Mouse (Mus musculus) liver, embryonic 12.5 days (tissue): ENCODE measurements around the gene Crkl. TPM values are rescaled to one million over a fixed set of nuclear protein-coding genes. Genes with fewer than 3 reads are reported as not detected.

ENCODE experiments used
- ATAC-seq: fragments of 200-750 bp; cut with Nextera tagmentation; 2 replicates; pipeline ENCODE4 v1.8.0; 2017; ENCODE audit warnings: moderate number of reproducible peaks, mild to moderate bottlenecking, moderate library complexity
- H3K27ac ChIP-seq: fragments of 300-500 bp; sonication (generic); 2 replicates; pipeline ENCODE4 v1.5.1; 2016; ENCODE audit warnings: mild to moderate bottlenecking
- H3K27me3 ChIP-seq: fragments of 300-500 bp; sonication (generic); replicated peaks from 2 replicates; pipeline ENCODE4 v1.6.1; 2016; ENCODE audit warnings: mild to moderate bottlenecking, moderate library complexity
- H3K36me3 ChIP-seq: fragments of 300-500 bp; sonication (generic); 2 replicates; pipeline ENCODE4 v1.6.1; 2016; ENCODE audit warnings: mild to moderate bottlenecking, moderate library complexity
- H3K4me1 ChIP-seq: fragments of 300-500 bp; sonication (generic); 2 replicates; pipeline ENCODE4 v1.6.1; 2016
- H3K4me2 ChIP-seq: fragments of 300-500 bp; sonication (generic); 2 replicates; pipeline ENCODE4 v1.6.1; 2016; ENCODE audit warnings: mild to moderate bottlenecking, moderate library complexity
- H3K4me3 ChIP-seq: fragments of 300-500 bp; sonication (generic); 2 replicates; pipeline ENCODE4 v1.5.1; 2016; ENCODE audit warnings: mild to moderate bottlenecking, moderate library complexity
- H3K9ac ChIP-seq: fragments of 300-500 bp; sonication (generic); 2 replicates; pipeline ENCODE4 v1.6.1; 2016; ENCODE audit warnings: mild to moderate bottlenecking, moderate library complexity
- H3K9me3 ChIP-seq: fragments of 300-500 bp; sonication (generic); replicated peaks from 2 replicates; pipeline ENCODE4 v1.6.1; 2016; ENCODE audit warnings: mild to moderate bottlenecking, moderate library complexity
- WGBS: fragments of 180-500 bp; shearing (Covaris S2); methylation state at CpG from one replicate; pipeline ENCODE4 v1.1.7; 2016; ENCODE audit not compliant: insufficient replicate concordance; 5-methylcytosine and 5-hydroxymethylcytosine counted together
- polyA plus RNA-seq: library from polyadenylated mRNA; unstranded; fragments of >200 nt; fragmentation: Nextera tagmentation; extraction: Ambion mirVana; gene quantifications from 2 replicates; pipeline ENCODE4 v1.2.1, GENCODE M21; 2016

Gene Crkl
- polyA plus RNA-seq, 1 experiment from 2014 or later: 41.6 TPM

DNA sequence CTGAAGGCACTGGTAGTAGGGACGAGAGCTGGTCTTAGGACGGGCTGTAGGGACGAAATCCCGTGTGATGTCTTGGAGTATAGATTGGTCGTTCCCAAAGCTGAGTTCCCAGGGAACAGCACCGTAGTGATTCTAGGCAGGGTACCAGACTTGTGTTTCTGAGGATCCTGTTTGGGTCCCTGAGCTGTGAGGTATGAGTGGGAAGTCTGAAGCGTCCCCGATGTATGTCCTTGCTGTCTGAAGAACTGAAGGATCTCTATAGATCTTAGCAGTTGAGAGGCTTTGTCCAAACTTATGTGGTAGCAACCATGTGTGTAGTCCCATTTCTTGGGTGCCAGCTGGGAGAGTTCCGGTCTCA, 57.4 kb downstream of the Crkl start:
- H3K36me3 ChIP-seq: peaks cover 24% of the 10 kb centered on the region
- ATAC-seq: no peak
- H3K27ac ChIP-seq: peak overlapping the region; percentile 92
- H3K4me1 ChIP-seq: peaks cover 25% of the 10 kb centered on the region
- H3K27me3 ChIP-seq: peaks cover 26% of the 10 kb centered on the region
- H3K4me2 ChIP-seq: peak overlapping the region; percentile 73
- H3K9me3 ChIP-seq: no peaks in the 10 kb centered on the region
- WGBS: 7% methylated on average over 9 of the region's 9 CpGs
- peak overlapping the region; percentile 80 for H3K9ac ChIP-seq
- H3K4me3 ChIP-seq: peak overlapping the region; percentile 79

DNA sequence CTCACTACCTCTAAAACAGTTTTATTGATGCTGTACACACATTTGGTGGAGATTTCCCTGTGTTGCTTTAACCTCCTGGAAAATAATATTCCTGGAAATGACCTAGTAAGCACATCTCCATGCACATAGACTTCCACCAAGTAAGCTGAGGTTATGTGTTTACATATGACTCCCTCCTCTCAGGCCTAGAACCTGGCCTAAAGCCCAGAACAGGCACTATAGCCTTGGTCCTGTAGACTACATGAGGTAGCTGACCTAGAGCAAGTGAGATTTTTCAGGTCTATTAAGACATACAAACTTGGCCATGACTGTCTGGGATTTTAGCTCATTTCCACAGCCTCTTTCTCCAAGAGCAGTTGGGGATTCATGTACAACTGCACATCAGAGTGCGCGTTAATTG, 58.4 kb downstream of the Crkl start:
- H3K27ac ChIP-seq: 0 out of 2 replicates have a peak overlapping the region, but pooled peaks have one; percentile 2
- 0 out of 2 replicates have a peak overlapping the region, but pooled peaks have one; percentile 79 for H3K4me3 ChIP-seq
- H3K9me3 ChIP-seq: no peaks in the 10 kb centered on the region
- peak overlapping the region; percentile 73 for H3K4me2 ChIP-seq
- peaks cover 17% of the 10 kb centered on the region for H3K27me3 ChIP-seq
- H3K36me3 ChIP-seq: peaks cover 32% of the 10 kb centered on the region
- H3K4me1 ChIP-seq: peaks cover 25% of the 10 kb centered on the region
- ATAC-seq: no peak
- WGBS: 91% methylated on average over 2 of the region's 2 CpGs
- H3K9ac ChIP-seq: no peak overlapping the region; the same call in 1 of the 2 replicates

DNA sequence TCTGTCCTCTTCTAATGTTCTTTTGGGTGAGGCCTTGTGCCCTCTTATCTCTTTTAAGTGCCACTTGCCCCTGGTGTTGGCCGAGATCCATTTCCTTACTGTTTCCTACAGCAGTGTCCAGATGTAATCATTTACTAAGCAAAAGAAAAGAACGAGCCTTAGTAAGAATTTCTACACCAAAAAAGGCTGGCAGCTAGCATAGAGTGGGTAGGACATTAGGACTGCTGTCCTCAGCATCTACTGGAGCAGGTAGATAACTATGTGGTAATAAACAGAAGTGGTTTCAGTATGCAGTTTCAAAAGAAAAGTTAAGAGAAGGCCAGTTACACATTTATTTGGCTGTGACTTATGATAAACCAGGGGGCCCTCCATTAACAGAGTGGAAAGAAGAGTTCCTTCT, 58.9 kb downstream of the Crkl start:
- H3K4me2 ChIP-seq: peak overlapping the region; percentile 73; the same call in 1 of the 2 replicates
- H3K4me3 ChIP-seq: 0 out of 2 replicates have a peak overlapping the region, but pooled peaks have one; percentile 79
- H3K27ac ChIP-seq: 0 out of 2 replicates have a peak overlapping the region, but pooled peaks have one; percentile 2
- H3K9me3 ChIP-seq: no peaks in the 10 kb centered on the region
- H3K9ac ChIP-seq: no peak overlapping the region
- 36% methylated on average over 2 of the region's 2 CpGs for WGBS
- H3K4me1 ChIP-seq: peaks cover 25% of the 10 kb centered on the region
- ATAC-seq: no peak
- H3K36me3 ChIP-seq: peaks cover 38% of the 10 kb centered on the region
- H3K27me3 ChIP-seq: peaks cover 13% of the 10 kb centered on the region; the same call in 1 of the 2 replicates

DNA sequence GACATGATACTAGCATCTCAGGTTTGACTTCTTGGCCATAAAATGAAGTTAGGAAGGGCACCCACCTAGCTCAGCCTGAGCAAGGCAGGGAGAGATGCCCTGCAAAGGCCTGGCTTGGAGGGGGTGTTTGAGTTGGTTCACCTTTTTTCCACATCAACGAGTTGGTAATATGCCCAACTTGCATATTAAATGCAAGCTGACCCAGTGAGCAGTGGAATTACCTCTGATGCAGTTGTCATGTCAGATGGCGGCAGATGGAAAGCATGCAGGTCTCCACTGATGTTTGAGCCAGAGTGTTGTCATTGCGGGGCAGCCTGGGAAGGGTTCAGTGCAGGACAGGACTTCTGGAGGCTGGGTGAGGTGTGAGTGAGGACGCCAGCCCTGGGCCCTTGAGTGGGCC, 59.6 kb downstream of the Crkl start:
- 74% methylated on average over 4 of the region's 4 CpGs for WGBS
- Histone ChIP-seq H3K27me3 (0 out of 2 replicates have a peak, but pooled peaks cover 6% of the 10 kb centered on the region), H3K9ac (no peak overlapping the region), H3K4me3 (no peak overlapping the region), H3K9me3 (no peaks in the 10 kb centered on the region), H3K36me3 (peaks cover 45% of the 10 kb centered on the region), H3K4me1 (peaks cover 25% of the 10 kb centered on the region), H3K27ac (no peak overlapping the region), H3K4me2 (no peak overlapping the region)
- no peak for ATAC-seq

DNA sequence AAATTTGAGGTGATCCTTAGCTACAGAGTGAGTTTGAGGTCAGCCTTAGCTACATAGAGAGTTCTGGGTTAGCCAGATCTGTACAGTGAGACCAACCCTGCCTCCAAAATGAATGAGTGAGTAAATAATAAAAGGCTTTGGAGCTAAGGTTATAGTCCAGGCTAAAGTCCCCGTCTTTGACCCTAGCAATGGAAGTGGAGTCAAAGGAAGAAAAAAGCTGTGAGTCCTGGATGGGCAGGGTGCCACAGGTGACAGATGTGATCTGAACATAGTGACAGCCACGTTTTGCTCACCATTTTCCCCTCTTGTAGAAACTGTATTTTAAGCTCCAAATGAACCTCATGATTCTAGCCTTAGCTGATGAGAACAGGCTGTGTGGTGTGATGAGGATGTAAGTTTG, 67.1 kb downstream of the Crkl start:
- Histone ChIP-seq H3K9me3 (no peaks in the 10 kb centered on the region), H3K9ac (no peak overlapping the region), H3K27me3 (no peaks in the 10 kb centered on the region), H3K4me1 (no peaks in the 10 kb centered on the region), H3K4me2 (no peak overlapping the region), H3K36me3 (peaks cover 98% of the 10 kb centered on the region), H3K27ac (no peak overlapping the region), H3K4me3 (no peak overlapping the region)
- ATAC-seq: no peak
- WGBS: 63% methylated on average over 2 of the region's 2 CpGs

DNA sequence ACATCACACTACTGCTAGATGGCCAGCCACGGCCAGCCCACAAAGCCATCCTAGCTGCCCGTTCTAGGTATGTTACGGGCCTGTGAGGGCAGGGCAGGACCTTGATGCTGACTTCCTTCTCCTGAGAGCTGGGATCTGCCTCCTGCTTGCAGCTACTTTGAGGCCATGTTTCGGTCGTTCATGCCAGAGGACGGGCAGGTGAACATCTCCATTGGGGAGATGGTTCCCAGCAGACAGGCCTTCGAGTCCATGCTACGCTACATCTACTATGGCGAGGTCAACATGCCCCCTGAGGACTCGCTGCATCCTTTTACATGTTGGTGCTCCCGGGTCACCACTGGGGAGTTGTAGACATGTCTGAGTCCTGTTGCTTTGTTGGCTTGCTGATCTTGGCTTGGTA, 72.4 kb downstream of the Crkl start:
- ATAC-seq: no peak
- WGBS: 80% methylated on average over 11 of the region's 11 CpGs
- 0 out of 2 replicates have a peak, but pooled peaks cover 5% of the 10 kb centered on the region for H3K4me1 ChIP-seq
- H3K4me2 ChIP-seq: no peak overlapping the region
- H3K27me3 ChIP-seq: no peaks in the 10 kb centered on the region
- no peak overlapping the region for H3K4me3 ChIP-seq
- peaks cover 98% of the 10 kb centered on the region for H3K36me3 ChIP-seq
- H3K9me3 ChIP-seq: no peaks in the 10 kb centered on the region
- H3K27ac ChIP-seq: no peak overlapping the region
- H3K9ac ChIP-seq: no peak overlapping the region

DNA sequence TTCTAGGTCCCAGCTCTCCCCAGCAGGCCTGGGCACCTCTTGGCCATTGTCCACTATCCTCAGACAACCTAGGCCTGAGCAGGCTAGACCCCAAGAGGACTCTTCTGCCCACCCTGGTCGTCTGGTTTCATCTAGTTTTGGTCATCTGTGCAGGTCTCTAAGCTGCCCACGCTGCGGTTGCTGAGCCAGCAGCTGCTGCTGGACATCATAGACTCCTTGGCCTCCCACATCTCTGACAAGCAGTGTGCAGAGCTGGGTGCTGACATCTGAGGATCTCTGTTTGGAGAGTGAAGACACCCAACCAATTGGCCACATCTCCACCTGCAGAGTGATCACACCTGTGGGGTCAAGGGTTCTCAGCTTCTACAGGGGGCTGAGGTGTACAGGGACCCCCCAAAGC, 73.7 kb downstream of the Crkl start:
- peaks cover 86% of the 10 kb centered on the region for H3K36me3 ChIP-seq
- ATAC-seq: no peak
- no peaks in the 10 kb centered on the region for H3K9me3 ChIP-seq
- WGBS: 75% methylated on average over 3 of the region's 3 CpGs
- H3K4me3 ChIP-seq: no peak overlapping the region
- no peak overlapping the region for H3K9ac ChIP-seq
- H3K27ac ChIP-seq: no peak overlapping the region
- H3K4me1 ChIP-seq: peaks cover 17% of the 10 kb centered on the region
- no peaks in the 10 kb centered on the region for H3K27me3 ChIP-seq
- H3K4me2 ChIP-seq: no peak overlapping the region

DNA sequence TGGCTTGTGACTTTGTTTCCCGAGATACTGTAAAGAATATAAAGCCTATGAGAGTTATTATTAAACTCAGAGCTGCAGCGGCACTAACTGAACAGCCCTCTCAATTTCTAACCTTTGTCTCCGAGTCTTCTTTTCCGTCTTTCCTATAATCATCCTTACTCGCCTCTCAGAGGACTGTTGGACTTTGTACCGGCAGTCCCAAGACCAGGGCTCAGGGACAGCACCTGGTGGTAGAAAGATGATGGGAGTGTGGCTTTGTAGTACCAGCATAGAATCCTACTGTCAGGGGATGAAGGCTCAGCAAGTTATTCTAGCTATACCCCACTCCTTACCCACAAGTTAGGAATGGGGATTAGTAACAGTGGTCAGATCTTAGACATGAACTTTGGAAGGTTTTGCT, 74.4 kb downstream of the Crkl start:
- Histone ChIP-seq H3K4me1 (peaks cover 18% of the 10 kb centered on the region), H3K36me3 (peaks cover 79% of the 10 kb centered on the region), H3K27me3 (no peaks in the 10 kb centered on the region), H3K4me2 (no peak overlapping the region), H3K27ac (peak overlapping the region; percentile 39; the same call in 1 of the 2 replicates), H3K9me3 (no peaks in the 10 kb centered on the region), H3K4me3 (no peak overlapping the region), H3K9ac (no peak overlapping the region)
- 76% methylated on average over 6 of the region's 6 CpGs for WGBS
- ATAC-seq: no peak

DNA sequence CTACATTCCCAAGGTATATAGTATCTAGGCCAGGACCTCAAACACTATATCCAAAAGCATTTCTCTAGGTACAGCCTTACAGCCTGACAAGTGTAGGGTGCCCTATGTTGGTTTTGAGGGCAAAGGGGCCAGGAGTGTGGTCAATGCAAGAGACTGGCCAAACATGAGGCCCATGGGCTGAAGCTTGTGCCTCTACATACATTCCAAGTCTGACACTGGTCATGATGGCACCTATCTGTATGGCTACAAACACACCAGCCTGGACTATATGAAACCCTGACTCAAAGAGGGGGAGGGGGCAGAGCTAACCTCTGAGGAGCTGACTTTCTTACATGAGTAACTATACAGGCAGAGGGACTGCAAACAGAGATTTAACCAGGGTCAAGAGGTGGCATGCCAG, 75.8 kb downstream of the Crkl start:
- ATAC-seq: no peak
- peaks cover 65% of the 10 kb centered on the region for H3K36me3 ChIP-seq

DNA sequence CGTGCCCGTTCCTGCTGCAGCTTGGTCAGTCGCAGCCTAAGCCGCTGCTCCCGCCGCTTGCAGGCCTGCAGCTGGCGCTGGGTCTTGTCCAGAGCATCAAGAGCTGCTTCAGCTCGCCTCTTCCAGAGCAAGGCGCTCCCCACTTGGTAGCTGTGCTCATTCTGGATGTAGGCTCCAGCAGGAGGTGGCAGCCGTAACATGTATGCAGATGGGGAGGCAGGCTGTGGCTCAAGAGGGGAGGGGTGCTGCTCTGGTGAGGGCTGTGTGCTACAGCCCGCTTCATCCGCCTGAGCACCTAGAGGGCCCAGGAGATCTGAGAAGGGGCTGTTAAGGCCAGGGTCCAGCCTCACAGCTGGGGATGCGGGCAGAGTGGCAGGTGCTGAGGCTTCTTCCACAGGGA, 76.5 kb downstream of the Crkl start:
- Histone ChIP-seq H3K36me3 (peaks cover 59% of the 10 kb centered on the region), H3K4me2 (no peak overlapping the region), H3K9ac (no peak overlapping the region), H3K27ac (no peak overlapping the region), H3K9me3 (no peaks in the 10 kb centered on the region), H3K4me1 (peaks cover 33% of the 10 kb centered on the region), H3K4me3 (no peak overlapping the region), H3K27me3 (no peaks in the 10 kb centered on the region; the same call in 1 of the 2 replicates)
- ATAC-seq: no peak
- WGBS: 85% methylated on average over 13 of the region's 13 CpGs

More for the DNA sequence above, 75.8 kb downstream of the Crkl start:
- no peak overlapping the region for H3K27ac ChIP-seq
- H3K4me3 ChIP-seq: no peak overlapping the region
- peaks cover 31% of the 10 kb centered on the region for H3K4me1 ChIP-seq
- no peak overlapping the region for H3K9ac ChIP-seq
- H3K9me3 ChIP-seq: no peaks in the 10 kb centered on the region
- no peaks in the 10 kb centered on the region; the same call in 1 of the 2 replicates for H3K27me3 ChIP-seq
- H3K4me2 ChIP-seq: no peak overlapping the region

DNA sequence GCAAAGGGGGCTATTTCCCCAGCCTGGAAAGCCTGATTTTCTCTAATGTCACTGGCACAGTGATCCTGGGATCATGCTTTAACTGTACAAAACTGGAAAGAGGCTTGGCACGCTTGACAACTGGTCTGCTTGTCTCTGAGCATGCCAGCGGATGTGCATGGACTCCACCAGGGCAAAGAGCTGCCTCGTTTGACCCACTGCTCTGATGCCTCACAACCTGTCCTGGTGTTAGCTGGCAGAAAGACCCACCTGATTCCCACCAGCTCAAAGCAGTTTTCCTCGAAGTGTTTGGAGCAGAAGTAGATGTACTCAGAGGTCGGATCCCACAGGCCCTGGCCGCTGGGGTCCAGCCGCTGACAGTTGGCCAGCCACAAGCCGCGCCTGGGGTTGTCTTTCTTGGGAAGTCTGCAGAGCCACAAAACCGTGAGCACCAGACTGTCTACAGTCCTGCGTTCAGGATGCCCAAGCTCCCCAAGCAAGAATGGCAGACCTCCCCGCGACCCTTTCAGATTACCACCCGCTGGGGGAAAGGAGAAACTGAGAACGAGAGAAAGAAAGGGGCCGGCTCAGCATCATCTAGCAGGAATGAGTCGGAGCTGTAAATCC, 78.3 kb downstream of the Crkl start:
- no peak for ATAC-seq
- H3K4me2 ChIP-seq: peak overlapping the region; percentile 97
- H3K4me3 ChIP-seq: peak overlapping the region; percentile 74
- peaks cover 33% of the 10 kb centered on the region for H3K4me1 ChIP-seq
- no peaks in the 10 kb centered on the region for H3K9me3 ChIP-seq
- no peaks in the 10 kb centered on the region; the same call in 1 of the 2 replicates for H3K27me3 ChIP-seq
- peak overlapping the region; percentile 95 for H3K27ac ChIP-seq
- WGBS: 13% methylated on average over 17 of the region's 17 CpGs
- peak overlapping the region; percentile 88 for H3K9ac ChIP-seq
- peaks cover 42% of the 10 kb centered on the region for H3K36me3 ChIP-seq

DNA sequence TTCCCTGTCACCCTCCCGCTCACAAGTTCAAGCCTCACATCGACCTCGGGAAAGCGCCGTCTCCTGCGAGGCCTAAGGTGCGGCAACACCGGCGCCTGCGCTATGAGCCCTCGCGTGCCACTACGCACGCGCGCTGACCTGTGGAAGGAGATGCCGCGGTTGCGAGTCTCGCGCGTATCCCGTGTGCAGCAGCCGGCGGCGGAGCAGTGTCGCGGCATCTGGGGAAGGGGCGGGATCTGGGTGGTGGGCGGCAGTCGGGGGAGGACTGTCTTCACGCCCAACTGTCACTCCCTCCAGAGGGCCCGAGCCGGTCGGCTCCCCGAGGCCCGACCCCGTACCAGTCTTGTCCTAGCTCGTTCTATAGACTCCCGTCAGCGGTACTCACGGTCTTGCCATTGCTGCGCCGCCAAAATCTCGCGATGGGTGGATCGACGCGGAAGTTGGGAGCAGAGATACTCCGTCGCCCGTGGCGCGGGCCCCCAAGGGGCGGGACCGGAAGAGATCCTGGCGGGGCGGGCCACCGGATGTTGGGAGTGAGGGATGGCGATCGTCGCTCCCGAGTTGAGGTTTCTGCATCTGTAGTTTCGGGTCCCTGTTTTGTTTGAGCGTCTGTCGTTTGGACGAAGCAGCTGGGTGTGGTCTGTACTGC, 79.0 kb downstream of the Crkl start, which contains the start of gene Thap7:
Gene Thap7 (minus strand): TSS at position 497 of the 649 bp plus-strand sequence.
- peak within 1 kb of the TSS; percentile 97 for H3K4me2 ChIP-seq
- H3K4me3 ChIP-seq: peak within 1 kb of the TSS; percentile 74
- ATAC-seq: peak; percentile 96
- H3K9me3 ChIP-seq: no peaks in the 10 kb centered on the region
- H3K9ac ChIP-seq: peak within 1 kb of the TSS; percentile 88
- H3K27ac ChIP-seq: peak within 1 kb of the TSS; percentile 95
- no peaks in the 10 kb centered on the region; the same call in 1 of the 2 replicates for H3K27me3 ChIP-seq
- H3K36me3 ChIP-seq: peaks cover 36% of the 10 kb centered on the region
- under 1% methylated on average over 67 of the region's 67 CpGs for WGBS
- peaks cover 33% of the 10 kb centered on the region for H3K4me1 ChIP-seq
